Mouse (Mus musculus) testis, adult 2 months (tissue): Measurements from ENCODE around the gene Rims3.

Experiments
- CTCF ChIP-seq: fragments of 200-500 bp; IDR thresholded peaks from 2 replicates; pipeline ENCODE4 v1.5.1; 2012; ENCODE audit warnings: low read depth, mild to moderate bottlenecking, inconsistent platforms, low read length, moderate library complexity; ENCODE audit not compliant: control insufficient read depth, insufficient read depth, insufficient replicate concordance
- POLR2A ChIP-seq: fragments of 200-500 bp; IDR thresholded peaks from 2 replicates; pipeline ENCODE4 v1.6.1; 2012; ENCODE audit warnings: low read depth, mild to moderate bottlenecking, inconsistent platforms, low read length, moderate library complexity; ENCODE audit not compliant: control insufficient read depth

- no peak for TF ChIP-seq CTCF
- no peak for TF ChIP-seq POLR2A
Observed at GRCm38 (mm10) chr4:120935006-120935405, 80.4 kb downstream of the Rims3 start.
